Mouse (Mus musculus) cerebellum, postnatal 10 days (tissue): ENCODE data around the gene Usp4.
A peak's percentile ranks its signal among the peaks of the same experiment; 100 is the strongest.
"Not testable (repeated sequence)": the region's sequence is repeated elsewhere in the genome, so short reads cannot be mapped to it uniquely, and the experiment has no call there.

Source experiments
- DNase-seq, 2 experiments: peaks; one replicate each; pipeline ENCODE4 v3.0.0; 2021; ENCODE audit warnings: mixed read lengths in 2 of 2

The Usp4 gene

GRCm38 (mm10) chr9:108347540-108348289, at the start of gene Usp4:
Gene Usp4, plus strand, starts transcription at chr9:108347853.
- peak; percentile 95 to 97 for DNase-seq

GRCm38 (mm10) chr9:108301853-108302252, 45.8 kb upstream of the Usp4 start:
- DNase-seq: no peak

GRCm38 (mm10) chr9:108304716-108305115, 42.9 kb upstream of the Usp4 start:
- DNase-seq: no peak

GRCm38 (mm10) chr9:108305170-108305569, 42.5 kb upstream of the Usp4 start:
- DNase-seq: peak in 1 of 2 experiments; percentile 22

- peak; percentile 96 to 98 for DNase-seq
These were observed 41.8 kb upstream of the Usp4 start, which contains the start of the genes Rhoa and Tcta for GRCm38 (mm10) chr9:108305629-108306520. Gene Rhoa, plus strand, starts transcription at chr9:108306129. Gene Tcta, minus strand, starts transcription at chr9:108306160.

GRCm38 (mm10) chr9:108306571-108306980, 41.1 kb upstream of the Usp4 start:
- DNase-seq: peak; percentile 86 to 88

GRCm38 (mm10) chr9:108307021-108307807, 40.4 kb upstream of the Usp4 start:
- DNase-seq: no peak

GRCm38 (mm10) chr9:108308141-108308540, 39.5 kb upstream of the Usp4 start:
- DNase-seq: no peak

GRCm38 (mm10) chr9:108317572-108317971, 30.1 kb upstream of the Usp4 start:
- DNase-seq: peak in 1 of 2 experiments; percentile 30

GRCm38 (mm10) chr9:108318462-108318861, 29.2 kb upstream of the Usp4 start:
- no peak for DNase-seq

- not testable (repeated sequence) for DNase-seq
These were observed 25.6 kb upstream of the Usp4 start for GRCm38 (mm10) chr9:108322054-108322453.

- DNase-seq: peak; percentile 65 to 66
These were observed 22.9 kb upstream of the Usp4 start for GRCm38 (mm10) chr9:108324784-108325183.

GRCm38 (mm10) chr9:108325811-108326210, 21.8 kb upstream of the Usp4 start:
- DNase-seq: no peak

GRCm38 (mm10) chr9:108337848-108338550, 9.7 kb upstream of the Usp4 start:
- DNase-seq: peak in 1 of 2 experiments; percentile 21

GRCm38 (mm10) chr9:108338551-108338885, 9.1 kb upstream of the Usp4 start:
- DNase-seq: peak in 1 of 2 experiments; percentile 18

- peak; percentile 94 to 95 for DNase-seq
These were observed 8.5 kb upstream of the Usp4 start, which contains the start of gene Gpx1 for GRCm38 (mm10) chr9:108338886-108339781. Gene Gpx1, plus strand, starts transcription at chr9:108338903.

- peak; percentile 47 to 55 for DNase-seq
These were observed 7.8 kb upstream of the Usp4 start for GRCm38 (mm10) chr9:108339886-108340257.

GRCm38 (mm10) chr9:108340258-108341138, 7.2 kb upstream of the Usp4 start:
- DNase-seq: no peak

- DNase-seq: no peak
These were observed 6.5 kb upstream of the Usp4 start for GRCm38 (mm10) chr9:108341139-108341475.

- no peak for DNase-seq
These were observed 5.9 kb upstream of the Usp4 start for GRCm38 (mm10) chr9:108341801-108342200.
